Comparison of ENCODE assay signal across 8 mouse cellular contexts in genomic region chr5:131537831-131538310, GRCm38 (mm10).
DNase-seq lines count a peak whose midpoint lies in the region; ATAC-seq and TF ChIP-seq lines count a peak whose summit lies in the region.

No protein-coding gene starts in this region.

- H3K27ac ChIP-seq in forebrain, embryonic 11.5 days (ENCODE audit: low read depth, low read length): peak overlapping the region; percentile 97
- peak overlapping the region; percentile 98 for H3K27ac ChIP-seq in limb, embryonic 12.5 days
- peak overlapping the region; percentile 92 for H3K27ac ChIP-seq in midbrain, postnatal 0 days (ENCODE audit: low read depth, low read length)

- DNase-seq in cerebellum, adult 11 months: peak; percentile 14
- no peak for DNase-seq in cerebellum, adult 18-20 months
- DNase-seq in adrenal gland, postnatal 25 days: peak; percentile 58
- DNase-seq in forebrain, embryonic 11.5 days (ENCODE audit: low spot score): peak; percentile 90
- DNase-seq in heart, postnatal 4 days: peak; percentile 58
- DNase-seq in midbrain, postnatal 0 days (ENCODE audit: low spot score): peak; percentile 63
- DNase-seq in c-Kit-positive CD71-positive TER-119-positive erythroid progenitor cells, embryonic 14.5 days (ENCODE audit: low spot score): no peak

- TF ChIP-seq CTCF in midbrain, postnatal 0 days (IDR thresholded peaks at IDR 0.05): no peak

- H3K27me3 ChIP-seq in forebrain, embryonic 11.5 days (ENCODE audit: control insufficient read depth, insufficient read depth, low read length): 0 out of 2 replicates have a peak, but pooled peaks cover 2% of the 10 kb centered on the region
- H3K27me3 ChIP-seq in limb, embryonic 12.5 days: peaks cover 3% of the 10 kb centered on the region; the same call in 1 of the 2 replicates
- H3K27me3 ChIP-seq in midbrain, postnatal 0 days (ENCODE audit: insufficient read depth, low read length): no peaks in the 10 kb centered on the region

- peaks cover 6% of the 10 kb centered on the region; the same call in 1 of the 2 replicates for H3K4me1 ChIP-seq in forebrain, embryonic 11.5 days (replicated peaks; ENCODE audit: control insufficient read depth, insufficient read depth, low read length)
- peaks cover 24% of the 10 kb centered on the region for H3K4me1 ChIP-seq in limb, embryonic 12.5 days (replicated peaks)
- H3K4me1 ChIP-seq in midbrain, postnatal 0 days (ENCODE audit: insufficient read depth, low read length): 0 out of 2 replicates have a peak, but pooled peaks cover 6% of the 10 kb centered on the region

- H3K9me3 ChIP-seq in forebrain, embryonic 11.5 days (ENCODE audit: control insufficient read depth, low read length): no peaks in the 10 kb centered on the region
- H3K9me3 ChIP-seq in limb, embryonic 12.5 days: no peaks in the 10 kb centered on the region
- H3K9me3 ChIP-seq in midbrain, postnatal 0 days (ENCODE audit: low read length): no peaks in the 10 kb centered on the region

- peak overlapping the region; percentile 68 for H3K4me2 ChIP-seq in forebrain, embryonic 11.5 days (ENCODE audit: low read depth, low read length, severe bottlenecking)
- peak overlapping the region; percentile 77 for H3K4me2 ChIP-seq in limb, embryonic 12.5 days
- peak overlapping the region; percentile 94 for H3K4me2 ChIP-seq in midbrain, postnatal 0 days (ENCODE audit: low read depth, low read length, poor library complexity, severe bottlenecking)

- peak overlapping the region; percentile 99 for H3K9ac ChIP-seq in forebrain, embryonic 11.5 days (ENCODE audit: low read length)
- peak overlapping the region; percentile 98 for H3K9ac ChIP-seq in limb, embryonic 12.5 days (replicated peaks)
- H3K9ac ChIP-seq in midbrain, postnatal 0 days (replicated peaks; ENCODE audit: low read length, poor library complexity, severe bottlenecking): peak overlapping the region; percentile 71

- peak; percentile 77 for ATAC-seq in forebrain, embryonic 11.5 days (replicated peaks; ENCODE audit: low FRiP score)
- ATAC-seq in limb, embryonic 12.5 days (ENCODE audit: insufficient number of reproducible peaks, insufficient read depth, low FRiP score, low TSS enrichment, low read depth): peak; percentile 46
- ATAC-seq in midbrain, postnatal 0 days (ENCODE audit: low FRiP score): peak; percentile 63

- no peaks in the 10 kb centered on the region; the same call in 1 of the 2 replicates for H3K36me3 ChIP-seq in forebrain, embryonic 11.5 days (ENCODE audit: control insufficient read depth, insufficient read depth, low read length)
- H3K36me3 ChIP-seq in limb, embryonic 12.5 days: peaks cover 6% of the 10 kb centered on the region; the same call in 1 of the 2 replicates
- no peaks in the 10 kb centered on the region for H3K36me3 ChIP-seq in midbrain, postnatal 0 days (ENCODE audit: insufficient read depth, low read length)

- H3K4me3 ChIP-seq in forebrain, embryonic 11.5 days (ENCODE audit: low read depth, low read length): peak overlapping the region; percentile 87
- H3K4me3 ChIP-seq in limb, embryonic 12.5 days (replicated peaks): peak overlapping the region; percentile 93
- peak overlapping the region; percentile 89 for H3K4me3 ChIP-seq in midbrain, postnatal 0 days (ENCODE audit: low read depth, low read length)

- WGBS in forebrain, embryonic 11.5 days: under 1% methylated on average over 37 of the region's 48 CpGs
- under 1% methylated on average over 44 of the region's 48 CpGs for WGBS in limb, embryonic 12.5 days
- WGBS in midbrain, postnatal 0 days: 1% methylated on average over 36 of the region's 48 CpGs

Comparison
In these comparisons a context has a peak if more than half of its experiments do, and no peak if none do; other contexts are left out.
1. DNase-seq: peak in cerebellum, adult 11 months (single experiment), adrenal gland, postnatal 25 days (single experiment), forebrain, embryonic 11.5 days (single experiment), heart, postnatal 4 days (single experiment) and midbrain, postnatal 0 days (single experiment); none in cerebellum, adult 18-20 months (0 of 2) and c-Kit-positive CD71-positive TER-119-positive erythroid progenitor cells, embryonic 14.5 days (single experiment).
2. Peak in every context shown above with its lines, with median percentiles within 50 percentile points of each other: ATAC-seq, H3K27ac ChIP-seq, H3K4me2 ChIP-seq, H3K4me3 ChIP-seq and H3K9ac ChIP-seq.